Mouse (Mus musculus): Measurements from ENCODE around the gene Cyp26a1.

Gene Cyp26a1

DNA sequence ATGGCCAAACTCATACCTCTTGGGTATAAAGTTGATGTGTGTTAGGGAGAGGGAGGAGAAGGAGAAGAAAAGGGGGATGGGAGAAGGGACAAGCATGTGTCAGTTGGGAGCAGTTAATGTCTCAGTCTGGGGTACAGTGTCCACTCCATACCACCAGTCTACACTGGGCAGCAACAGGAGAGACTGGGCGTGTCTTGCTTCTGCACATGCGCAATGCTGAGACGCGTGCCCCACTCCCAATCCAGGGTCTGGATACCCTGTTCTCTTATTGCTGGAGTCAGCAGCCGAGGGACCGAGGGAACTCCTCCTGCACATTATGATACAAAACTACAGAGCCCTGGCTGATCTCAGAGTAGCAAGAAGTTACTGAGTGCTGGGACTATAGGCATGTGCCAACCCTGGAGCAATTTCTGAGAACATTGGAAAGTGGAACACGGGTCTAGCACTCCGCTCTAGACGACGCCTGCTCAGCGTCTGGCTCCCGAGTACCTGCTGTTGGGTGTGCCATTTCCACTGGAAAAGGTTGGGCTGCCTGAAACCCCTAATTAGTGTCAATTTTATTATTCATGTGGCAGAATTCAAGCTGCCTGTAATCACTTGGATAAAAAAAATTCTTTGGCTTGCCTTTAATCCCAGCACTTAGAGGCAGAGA lies 19.1 kb downstream of the Cyp26a1 start:
- no peak for DNase-seq (ENCODE audit: low read depth, low spot score)
- Histone ChIP-seq H3K27me3 (ENCODE audit: control insufficient read depth, insufficient read depth, low read length, poor library complexity, severe bottlenecking) (no peaks in the 10 kb centered on the region), H3K36me3 (ENCODE audit: control insufficient read depth, insufficient read depth, low read length, poor library complexity, severe bottlenecking) (no peaks in the 10 kb centered on the region)

- no peak for DNase-seq (ENCODE audit: low read depth, low spot score)
- no peaks in the 10 kb centered on the region for H3K36me3 ChIP-seq (ENCODE audit: control insufficient read depth, insufficient read depth, low read length, poor library complexity, severe bottlenecking)
- no peaks in the 10 kb centered on the region for H3K27me3 ChIP-seq (ENCODE audit: control insufficient read depth, insufficient read depth, low read length, poor library complexity, severe bottlenecking)
These were observed 21.6 kb downstream of the Cyp26a1 start for GRCm38 (mm10) chr19:37719166-37719565.

- Histone ChIP-seq H3K27me3 (ENCODE audit: control insufficient read depth, insufficient read depth, low read length, poor library complexity, severe bottlenecking) (no peaks in the 10 kb centered on the region), H3K36me3 (ENCODE audit: control insufficient read depth, insufficient read depth, low read length, poor library complexity, severe bottlenecking) (no peaks in the 10 kb centered on the region)
- no peak for DNase-seq (ENCODE audit: low read depth, low spot score)
These were observed 27.0 kb downstream of the Cyp26a1 start for GRCm38 (mm10) chr19:37724591-37724990.

- H3K27me3 ChIP-seq (ENCODE audit: control insufficient read depth, insufficient read depth, low read length, poor library complexity, severe bottlenecking), result no peaks in the 10 kb centered on the region
- H3K36me3 ChIP-seq (ENCODE audit: control insufficient read depth, insufficient read depth, low read length, poor library complexity, severe bottlenecking), result no peaks in the 10 kb centered on the region
- DNase-seq (ENCODE audit: low read depth, low spot score), result no peak
These were observed 29.0 kb downstream of the Cyp26a1 start for GRCm38 (mm10) chr19:37726585-37726984.

- no peaks in the 10 kb centered on the region for H3K27me3 ChIP-seq (ENCODE audit: control insufficient read depth, insufficient read depth, low read length, poor library complexity, severe bottlenecking)
- DNase-seq (ENCODE audit: low read depth, low spot score), result no peak
- H3K36me3 ChIP-seq (ENCODE audit: control insufficient read depth, insufficient read depth, low read length, poor library complexity, severe bottlenecking), result no peaks in the 10 kb centered on the region
These were observed 29.8 kb downstream of the Cyp26a1 start for GRCm38 (mm10) chr19:37727366-37727765.

DNA sequence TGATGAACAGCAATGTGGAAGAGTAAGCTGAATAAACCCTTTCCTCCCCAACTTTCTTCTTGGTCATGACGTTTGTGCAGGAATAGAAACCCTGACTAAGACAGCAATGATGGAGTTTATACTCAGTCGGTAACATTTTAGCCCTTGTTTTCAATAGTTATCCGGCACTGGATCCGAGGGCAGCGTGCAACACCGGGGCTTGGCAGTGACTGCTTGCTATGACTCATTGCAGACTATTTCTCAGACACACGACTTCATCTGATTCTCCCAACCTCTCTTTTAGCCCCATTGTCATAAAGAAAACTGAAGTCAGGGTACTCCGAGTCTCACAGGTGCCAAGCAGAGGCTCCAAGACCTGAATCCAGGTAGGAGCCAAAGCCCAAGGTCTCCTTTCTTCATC lies 37.8 kb downstream of the Cyp26a1 start:
- Histone ChIP-seq H3K36me3 (ENCODE audit: control insufficient read depth, insufficient read depth, low read length, poor library complexity, severe bottlenecking) (no peaks in the 10 kb centered on the region), H3K27me3 (ENCODE audit: control insufficient read depth, insufficient read depth, low read length, poor library complexity, severe bottlenecking) (no peaks in the 10 kb centered on the region)
- no peak for DNase-seq (ENCODE audit: low read depth, low spot score)

GRCm38 (mm10) chr19:37738575-37738974 lies 41.0 kb downstream of the Cyp26a1 start:
- DNase-seq (ENCODE audit: low read depth, low spot score), result no peak
- no peaks in the 10 kb centered on the region for H3K36me3 ChIP-seq (ENCODE audit: control insufficient read depth, insufficient read depth, low read length, poor library complexity, severe bottlenecking)
- H3K27me3 ChIP-seq (ENCODE audit: control insufficient read depth, insufficient read depth, low read length, poor library complexity, severe bottlenecking), result no peaks in the 10 kb centered on the region

- Histone ChIP-seq H3K27me3 (ENCODE audit: control insufficient read depth, insufficient read depth, low read length, poor library complexity, severe bottlenecking) (no peaks in the 10 kb centered on the region), H3K36me3 (ENCODE audit: control insufficient read depth, insufficient read depth, low read length, poor library complexity, severe bottlenecking) (no peaks in the 10 kb centered on the region)
- DNase-seq (ENCODE audit: low read depth, low spot score), result no peak
These were observed 42.4 kb downstream of the Cyp26a1 start for GRCm38 (mm10) chr19:37740043-37740442.
